Mouse (Mus musculus) lung, adult 2 months (tissue): ENCODE results near the gene Rufy4.

Source experiments
- CTCF ChIP-seq: fragments of 200-500 bp; IDR thresholded peaks from 2 replicates; pipeline ENCODE4 v1.5.1; 2011; ENCODE audit warnings: mild to moderate bottlenecking, low read length, control low read depth; ENCODE audit not compliant: insufficient read depth
- POLR2A ChIP-seq: fragments of 200-500 bp; IDR thresholded peaks from 2 replicates; pipeline ENCODE4 v1.6.1; 2011; ENCODE audit warnings: low read depth, mild to moderate bottlenecking, control low read depth, low read length, borderline replicate concordance; ENCODE audit errors: extremely low read depth

DNA sequence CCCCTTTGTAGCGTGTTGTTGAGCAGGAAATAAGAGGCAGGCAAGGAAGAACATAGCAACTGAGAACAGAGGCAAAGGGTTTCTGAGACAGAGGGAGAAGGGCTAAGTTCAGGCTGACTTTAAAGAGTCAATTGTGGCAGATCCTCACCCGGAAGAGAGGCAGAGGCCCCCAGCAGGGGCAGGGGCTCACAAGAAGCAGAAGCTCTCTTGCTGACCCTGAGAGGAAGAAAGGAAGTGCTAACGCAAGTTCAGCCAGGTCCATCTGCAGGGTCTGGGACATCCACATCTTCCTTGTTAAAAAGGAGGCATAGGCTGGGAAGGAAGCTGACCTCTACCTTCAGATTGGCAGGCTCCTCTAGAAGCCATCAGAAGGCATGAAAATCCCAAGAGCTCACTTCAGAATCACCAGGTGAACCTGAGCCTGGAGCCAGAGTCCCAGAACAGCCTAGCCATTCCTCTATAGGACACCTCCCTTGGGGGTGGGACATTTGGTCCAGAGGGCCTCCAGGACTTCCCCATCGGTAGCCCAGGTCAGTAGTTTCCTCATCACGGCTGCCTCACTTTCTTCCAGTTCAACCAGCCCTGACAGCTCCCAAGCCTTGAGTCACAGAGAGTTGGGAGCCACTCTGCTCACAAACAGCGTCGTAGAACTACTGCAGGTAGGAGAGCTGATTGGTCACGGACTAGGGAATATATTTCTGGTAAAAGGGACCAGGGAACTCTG lies 28.3 kb downstream of the Rufy4 start, which contains the start of gene Cxcr2:
- TF ChIP-seq POLR2A, result no peak
- TF ChIP-seq CTCF, result no peak
